Mouse (Mus musculus): ENCODE data around the gene Apof. TPM values are rescaled to one million over a fixed set of nuclear protein-coding genes. Genes with fewer than 3 reads are reported as not detected.
"Not testable (repeated sequence)": the region's sequence is repeated elsewhere in the genome, so short reads cannot be mapped to it uniquely, and the experiment has no call there.

Gene Apof
- polyA plus RNA-seq, 1 experiment from 2014 or later, result not detected

GRCm38 (mm10) chr10:128280943-128281342, 12.5 kb downstream of the Apof start:
- no peak overlapping the region for H3K27ac ChIP-seq
- no peaks in the 10 kb centered on the region for H3K9me3 ChIP-seq
- no peak overlapping the region for H3K4me2 ChIP-seq
- H3K4me1 ChIP-seq, result no peaks in the 10 kb centered on the region
- H3K36me3 ChIP-seq, result peaks cover 80% of the 10 kb centered on the region
- no peaks in the 10 kb centered on the region for H3K27me3 ChIP-seq
- WGBS, result 82% methylated on average over 6 of the region's 6 CpGs
- no peak for ATAC-seq (ENCODE audit: insufficient number of reproducible peaks, insufficient read depth, low FRiP score, low TSS enrichment, low read depth)
- no peak overlapping the region for H3K9ac ChIP-seq
- no peak overlapping the region for H3K4me3 ChIP-seq

GRCm38 (mm10) chr10:128281682-128282081, 13.2 kb downstream of the Apof start:
- Histone ChIP-seq H3K4me2 (no peak overlapping the region), H3K9me3 (no peaks in the 10 kb centered on the region), H3K27me3 (no peaks in the 10 kb centered on the region), H3K4me1 (0 out of 2 replicates have a peak, but pooled peaks cover 6% of the 10 kb centered on the region), H3K9ac (no peak overlapping the region), H3K36me3 (peaks cover 84% of the 10 kb centered on the region), H3K27ac (no peak overlapping the region), H3K4me3 (no peak overlapping the region)
- no peak for ATAC-seq (ENCODE audit: insufficient number of reproducible peaks, insufficient read depth, low FRiP score, low TSS enrichment, low read depth)
- 92% methylated on average over 14 of the region's 14 CpGs for WGBS

GRCm38 (mm10) chr10:128282886-128283450, 14.5 kb downstream of the Apof start:
- 86% methylated on average over 20 of the region's 20 CpGs for WGBS
- no peaks in the 10 kb centered on the region for H3K9me3 ChIP-seq
- H3K4me2 ChIP-seq, result no peak overlapping the region
- no peak overlapping the region for H3K27ac ChIP-seq
- H3K4me1 ChIP-seq, result 0 out of 2 replicates have a peak, but pooled peaks cover 6% of the 10 kb centered on the region
- no peak overlapping the region for H3K9ac ChIP-seq
- H3K27me3 ChIP-seq, result no peaks in the 10 kb centered on the region
- no peak for ATAC-seq (ENCODE audit: insufficient number of reproducible peaks, insufficient read depth, low FRiP score, low TSS enrichment, low read depth)
- H3K36me3 ChIP-seq, result peaks cover 76% of the 10 kb centered on the region
- H3K4me3 ChIP-seq, result no peak overlapping the region

GRCm38 (mm10) chr10:128283604-128284579, 15.4 kb downstream of the Apof start:
- Histone ChIP-seq H3K4me2 (no peak overlapping the region), H3K4me3 (no peak overlapping the region), H3K27ac (no peak overlapping the region), H3K9me3 (no peaks in the 10 kb centered on the region), H3K9ac (no peak overlapping the region), H3K36me3 (peaks cover 74% of the 10 kb centered on the region), H3K4me1 (0 out of 2 replicates have a peak, but pooled peaks cover 6% of the 10 kb centered on the region), H3K27me3 (no peaks in the 10 kb centered on the region)
- WGBS, result 62% methylated on average over 31 of the region's 31 CpGs
- ATAC-seq (ENCODE audit: insufficient number of reproducible peaks, insufficient read depth, low FRiP score, low TSS enrichment, low read depth), result no peak

- peaks cover 51% of the 10 kb centered on the region for H3K36me3 ChIP-seq
- H3K27ac ChIP-seq; H3K4me3 ChIP-seq; H3K9me3 ChIP-seq; H3K27me3 ChIP-seq; H3K9ac ChIP-seq; H3K4me2 ChIP-seq; H3K4me1 ChIP-seq; ATAC-seq (ENCODE audit: insufficient number of reproducible peaks, insufficient read depth, low FRiP score, low TSS enrichment, low read depth): not testable (repeated sequence)
- WGBS, result 67% methylated on average over 1 of the region's 1 CpGs
Observed at GRCm38 (mm10) chr10:128290594-128290993, 22.1 kb downstream of the Apof start.

GRCm38 (mm10) chr10:128296370-128297090, 28.1 kb downstream of the Apof start:
- H3K36me3 ChIP-seq, result peaks cover 15% of the 10 kb centered on the region
- H3K27ac ChIP-seq, result no peak overlapping the region
- no peak overlapping the region for H3K4me2 ChIP-seq
- no peak for ATAC-seq (ENCODE audit: insufficient number of reproducible peaks, insufficient read depth, low FRiP score, low TSS enrichment, low read depth)
- H3K27me3 ChIP-seq, result no peaks in the 10 kb centered on the region
- no peaks in the 10 kb centered on the region for H3K4me1 ChIP-seq
- H3K9me3 ChIP-seq, result no peaks in the 10 kb centered on the region
- H3K9ac ChIP-seq, result 0 out of 2 replicates have a peak overlapping the region, but pooled peaks have one; percentile 3
- 72% methylated on average over 13 of the region's 13 CpGs for WGBS
- H3K4me3 ChIP-seq, result no peak overlapping the region

- peaks cover 9% of the 10 kb centered on the region for H3K36me3 ChIP-seq
- no peak overlapping the region for H3K27ac ChIP-seq
- H3K4me2 ChIP-seq, result no peak overlapping the region
- no peaks in the 10 kb centered on the region for H3K9me3 ChIP-seq
- H3K4me1 ChIP-seq, result peaks cover 2% of the 10 kb centered on the region
- H3K27me3 ChIP-seq, result no peaks in the 10 kb centered on the region
- H3K9ac ChIP-seq, result no peak overlapping the region
- no peak overlapping the region for H3K4me3 ChIP-seq
- no peak for ATAC-seq (ENCODE audit: insufficient number of reproducible peaks, insufficient read depth, low FRiP score, low TSS enrichment, low read depth)
- WGBS, result 77% methylated on average over 4 of the region's 4 CpGs
Observed at GRCm38 (mm10) chr10:128297221-128297620, 28.8 kb downstream of the Apof start.

GRCm38 (mm10) chr10:128297622-128298021, 29.2 kb downstream of the Apof start:
- Histone ChIP-seq H3K27ac (no peak overlapping the region), H3K9me3 (no peaks in the 10 kb centered on the region), H3K4me1 (peaks cover 6% of the 10 kb centered on the region), H3K4me3 (no peak overlapping the region), H3K4me2 (no peak overlapping the region), H3K9ac (no peak overlapping the region), H3K36me3 (peaks cover 5% of the 10 kb centered on the region; the same call in 1 of the 2 replicates), H3K27me3 (no peaks in the 10 kb centered on the region)
- 0 out of 2 replicates have a peak, but pooled peaks have one; percentile 43 for ATAC-seq (ENCODE audit: insufficient number of reproducible peaks, insufficient read depth, low FRiP score, low TSS enrichment, low read depth)
- WGBS, result 64% methylated on average over 11 of the region's 11 CpGs

GRCm38 (mm10) chr10:128298243-128298642, 29.8 kb downstream of the Apof start:
- ATAC-seq (ENCODE audit: insufficient number of reproducible peaks, insufficient read depth, low FRiP score, low TSS enrichment, low read depth), result no peak
- Histone ChIP-seq H3K4me1 (peaks cover 6% of the 10 kb centered on the region), H3K4me2 (no peak overlapping the region), H3K4me3 (no peak overlapping the region), H3K27me3 (no peaks in the 10 kb centered on the region), H3K36me3 (no peaks in the 10 kb centered on the region), H3K9ac (no peak overlapping the region), H3K9me3 (no peaks in the 10 kb centered on the region), H3K27ac (no peak overlapping the region)
- 57% methylated on average over 6 of the region's 6 CpGs for WGBS

- ATAC-seq (ENCODE audit: insufficient number of reproducible peaks, insufficient read depth, low FRiP score, low TSS enrichment, low read depth), result no peak
- Histone ChIP-seq H3K9ac (no peak within 1 kb of the TSS), H3K4me1 (peaks cover 8% of the 10 kb centered on the region), H3K4me3 (no peak within 1 kb of the TSS), H3K36me3 (no peaks in the 10 kb centered on the region), H3K9me3 (no peaks in the 10 kb centered on the region), H3K27me3 (no peaks in the 10 kb centered on the region), H3K4me2 (no peak within 1 kb of the TSS), H3K27ac (no peak within 1 kb of the TSS)
- WGBS, result 76% methylated on average over 11 of the region's 11 CpGs
Observed at GRCm38 (mm10) chr10:128298702-128299171, 30.3 kb downstream of the Apof start, which contains the start of gene Il23a. TSS of gene Il23a (minus strand) at chr10:128298752.

GRCm38 (mm10) chr10:128302357-128302756, 33.9 kb downstream of the Apof start:
- Histone ChIP-seq H3K4me3 (peak overlapping the region; percentile 60), H3K36me3 (0 out of 2 replicates have a peak, but pooled peaks cover 4% of the 10 kb centered on the region), H3K27ac (peak overlapping the region; percentile 96), H3K9me3 (no peaks in the 10 kb centered on the region), H3K9ac (peak overlapping the region; percentile 87), H3K4me2 (peak overlapping the region; percentile 76), H3K27me3 (no peaks in the 10 kb centered on the region), H3K4me1 (peaks cover 16% of the 10 kb centered on the region)
- WGBS, result 37% methylated on average over 3 of the region's 3 CpGs
- no peak for ATAC-seq (ENCODE audit: insufficient number of reproducible peaks, insufficient read depth, low FRiP score, low TSS enrichment, low read depth)

Data from embryonic facial prominence, embryonic 13.5 days (tissue).